Mouse (Mus musculus) heart, adult 10 weeks (tissue): ENCODE data around the gene Tmem263. TPM values are rescaled to one million over a fixed set of nuclear protein-coding genes. Genes with fewer than 3 reads are reported as not detected.

Source experiments
- polyA plus RNA-seq: library from polyadenylated mRNA; stranded (reverse); fragments of 350-450 nt; fragmentation: Illumina TruSeq; extraction: RNeasy Lipid Tissue Mini Kit (QIAGEN cat#74804); gene quantifications from one replicate; pipeline ENCODE4 v1.2.3, GENCODE M21; 2014; ENCODE audit warnings: low read depth, low replicate concordance

The Tmem263 gene
- 12.9 TPM for polyA plus RNA-seq

DNA sequence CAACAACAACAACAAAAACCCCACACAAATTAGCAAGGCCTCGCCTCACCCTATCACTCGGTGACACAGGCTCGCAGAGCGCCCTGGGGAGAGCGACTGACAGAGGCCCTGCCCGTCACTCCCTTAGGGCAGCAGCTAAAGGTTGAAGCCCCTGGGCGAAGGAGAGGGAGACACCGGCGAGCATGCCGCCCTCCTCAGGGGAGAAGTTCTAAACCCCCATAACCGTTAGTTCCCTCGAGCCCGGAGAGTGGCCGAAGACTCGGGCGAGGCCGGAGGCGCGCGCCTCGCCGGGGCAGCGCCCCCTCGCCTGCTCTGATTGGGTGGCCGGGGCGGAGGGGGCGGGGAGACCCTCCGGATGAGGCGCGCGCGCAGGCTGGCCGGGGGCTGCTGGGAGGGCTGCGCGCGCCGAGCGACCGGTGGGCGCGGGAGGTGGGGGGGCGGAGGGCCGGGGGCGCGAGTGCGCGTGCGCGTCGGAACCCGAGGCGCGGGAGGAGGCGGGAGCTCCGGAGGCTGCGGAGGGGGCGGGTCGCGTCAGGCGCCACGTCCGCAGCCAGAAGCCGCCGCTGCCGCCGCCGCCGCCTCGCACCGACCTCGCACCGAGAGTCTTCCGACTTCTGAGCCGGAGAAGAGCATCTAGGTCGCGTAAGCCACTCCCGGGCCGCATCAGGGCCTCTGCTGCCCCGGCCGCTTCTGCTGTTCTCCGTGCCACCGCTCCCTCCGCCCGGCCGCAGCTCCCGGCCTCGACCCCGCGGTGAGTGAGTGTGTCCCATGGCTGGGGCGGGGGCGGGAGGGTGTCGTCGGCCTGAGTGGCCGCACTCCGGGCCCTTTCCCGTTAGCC, at the start of gene Tmem263, which contains the start of gene Fhl4:
Gene Tmem263, plus strand, starts transcription at position 381 of the 838 bp plus-strand sequence.
Gene Fhl4, minus strand, starts transcription at position 249 of the 838 bp plus-strand sequence.

DNA sequence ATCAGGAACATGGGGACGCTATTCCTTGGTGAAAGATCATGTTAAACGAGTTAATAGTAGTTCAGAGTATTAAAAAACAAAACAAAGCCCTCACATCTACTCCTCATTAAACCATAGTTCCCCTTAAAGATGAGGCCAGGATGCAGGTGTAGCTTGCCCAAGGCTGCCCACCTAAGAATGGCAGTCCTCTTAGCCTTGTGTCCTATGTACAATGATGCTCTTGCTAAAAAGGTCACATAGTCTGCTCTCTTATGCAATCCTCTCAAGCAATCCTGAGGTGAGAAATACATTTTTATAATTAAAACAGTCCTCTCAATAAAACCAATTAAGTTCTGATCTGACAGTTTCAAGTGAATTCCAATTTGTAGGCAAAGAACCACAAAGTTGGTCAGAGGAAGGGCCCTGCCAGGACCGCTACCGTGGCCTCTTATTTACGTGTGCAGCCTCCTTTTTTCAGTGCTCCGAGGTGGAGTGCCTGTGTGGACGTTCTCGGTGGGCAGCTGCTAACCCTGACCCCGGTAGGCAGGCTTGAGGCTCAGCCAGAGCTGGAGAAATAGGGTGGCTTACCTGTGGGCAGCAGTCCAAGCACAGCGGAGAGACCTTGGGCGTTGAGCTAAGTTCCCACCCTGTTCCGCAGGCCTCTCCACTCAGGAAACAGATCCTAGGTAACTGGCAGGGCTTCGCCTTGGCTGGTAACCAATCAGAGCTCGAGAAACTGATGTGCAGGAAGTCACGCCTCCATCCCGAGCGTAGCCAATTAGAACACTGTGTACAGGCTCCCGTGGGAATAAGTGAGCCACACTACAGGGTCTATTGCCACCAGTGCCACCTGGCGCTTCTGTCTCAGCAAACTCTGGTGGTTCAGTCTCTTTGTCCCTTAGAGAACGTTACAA, 25.2 kb downstream of the Tmem263 start, which contains the start of gene Mterf2:
Gene Mterf2, minus strand, starts transcription at position 633 of the 893 bp plus-strand sequence.

Other genes starting within 250 kb of the Tmem263 start
- gene Ric8b, start 185.0 kb upstream of the Tmem263 start, polyA plus RNA-seq = 42.7 TPM
- 0.45 TPM for gene Fhl4, start 132 bp upstream of the Tmem263 start, polyA plus RNA-seq
- gene Mterf2, start 25.4 kb downstream of the Tmem263 start, polyA plus RNA-seq = 37.2 TPM
- gene Cry1, start 82.4 kb downstream of the Tmem263 start, polyA plus RNA-seq = 9.9 TPM